19 mouse cellular contexts compared by ENCODE assay signal in the genomic region with DNA sequence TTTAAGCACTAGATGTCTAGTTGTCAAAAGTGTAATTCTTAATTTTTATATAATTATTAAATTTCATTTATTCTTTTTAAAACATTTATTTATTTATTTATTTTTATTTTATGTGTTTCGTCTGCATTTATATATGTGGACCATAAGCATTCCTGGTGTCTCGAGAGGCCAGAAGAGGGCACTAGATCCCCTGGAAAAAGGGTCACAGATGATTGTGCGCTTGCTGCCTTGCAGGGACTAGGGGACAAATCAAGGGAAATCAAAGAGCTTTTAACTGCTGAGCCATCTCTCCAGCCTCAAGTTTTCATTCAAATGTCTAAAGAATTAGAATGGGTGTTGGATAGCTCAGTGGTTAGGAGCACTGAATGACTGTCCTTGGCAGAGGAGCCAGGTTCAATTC. TPM values are rescaled to one million over a fixed set of nuclear protein-coding genes. Genes with fewer than 3 reads are reported as not detected.
DNase-seq lines count a peak whose midpoint lies in the region; ATAC-seq and TF ChIP-seq lines count a peak whose summit lies in the region.
"Had no signal": no experiment of that assay in that cellular context is flagged by ENCODE, and none has a peak within 500 bp of the region (broad histone marks: within the 10 kb centered on the region; RNA-seq: fewer than 3 reads in every experiment).

No protein-coding gene starts in this region.

- no peak for TF ChIP-seq EP300 in heart, adult 2 months (IDR thresholded peaks at IDR 0.05; ENCODE audit: insufficient read depth, low read depth, low read length)

- no peak overlapping the region for H3K9ac ChIP-seq in heart, adult 2 months (ENCODE audit: low read depth, low read length)
- no peak overlapping the region for H3K9ac ChIP-seq in lung, embryonic 14.5 days
- H3K9ac ChIP-seq: forebrain, postnatal 0 days had no signal

- no peak overlapping the region for H3K4me3 ChIP-seq in heart, adult 2 months
- no peak overlapping the region for H3K4me3 ChIP-seq in heart, embryonic 10.5 days
- no peak overlapping the region for H3K4me3 ChIP-seq in lung, embryonic 14.5 days (ENCODE audit: low read depth, low read length)
- H3K4me3 ChIP-seq in E14TG2a.4 (replicated peaks; ENCODE audit: low read length): no peak overlapping the region

- DNase-seq in heart, adult 2 months: no peak
- no peak for DNase-seq in heart, embryonic 10.5 days (ENCODE audit: low spot score)
- DNase-seq in lung, embryonic 14.5 days: peak; percentile 51
- DNase-seq in lung, postnatal 4 days: no peak
- peak; percentile 70 for DNase-seq in ZHBTc4 (ENCODE audit: low read depth, low spot score)
- DNase-seq in urinary bladder, adult 18-20 months (ENCODE audit: low spot score in 2 of 2): no peak
- DNase-seq: adrenal gland, postnatal 10 days; cerebellum, postnatal 14 days; forebrain, postnatal 0 days; gastrocnemius, postnatal 10 days; heart, postnatal 36 days; kidney, postnatal 25 days; layer of hippocampus, postnatal 36 days; lung, adult 18-20 months had no signal

- no peak for TF ChIP-seq POLR2A in heart, adult 2 months (IDR thresholded peaks at IDR 0.05; ENCODE audit: insufficient read depth, low read depth, low read length)

- peak; percentile 37 for TF ChIP-seq CTCF in heart, adult 2 months (IDR thresholded peaks at IDR 0.05)
- peak; percentile 30; the same call in 1 of the 2 replicates for TF ChIP-seq CTCF in lung, embryonic 14.5 days (IDR thresholded peaks at IDR 0.05; ENCODE audit: low read depth)
- TF ChIP-seq CTCF in E14TG2a.4 (conservative IDR thresholded peaks at IDR 0.05; ENCODE audit: low read length): peak; percentile 22

- no peaks in the 10 kb centered on the region for H3K36me3 ChIP-seq in heart, adult 2 months (ENCODE audit: control insufficient read depth, insufficient read depth, low read length)
- peaks cover 27% of the 10 kb centered on the region; the same call in 1 of the 2 replicates for H3K36me3 ChIP-seq in heart, embryonic 10.5 days
- H3K36me3 ChIP-seq in lung, embryonic 14.5 days (ENCODE audit: insufficient read depth): peaks cover 23% of the 10 kb centered on the region
- peaks cover 21% of the 10 kb centered on the region for H3K36me3 ChIP-seq in E14TG2a.4 (ENCODE audit: insufficient read depth, low read length)

- no peak overlapping the region for H3K4me2 ChIP-seq in lung, embryonic 14.5 days
- H3K4me2 ChIP-seq: heart, embryonic 11.5 days; midbrain, embryonic 11.5 days had no signal

- H3K27ac ChIP-seq in heart, adult 2 months: no peak overlapping the region
- H3K27ac ChIP-seq in heart, embryonic 10.5 days: no peak overlapping the region
- no peak overlapping the region for H3K27ac ChIP-seq in lung, embryonic 14.5 days (ENCODE audit: low read depth)

- no peak for ATAC-seq in lung, embryonic 14.5 days (ENCODE audit: insufficient read depth)
- no peak for ATAC-seq in megakaryocyte, adult 5-6 weeks (ENCODE audit: poor library complexity, severe bottlenecking)
- ATAC-seq: forebrain, postnatal 0 days; inflammation-experienced regulatory T-cells, adult 6 months had no signal

- H3K4me1 ChIP-seq in heart, adult 2 months (ENCODE audit: control insufficient read depth, insufficient read depth, low read length): no peaks in the 10 kb centered on the region
- no peaks in the 10 kb centered on the region for H3K4me1 ChIP-seq in heart, embryonic 10.5 days
- H3K4me1 ChIP-seq in lung, embryonic 14.5 days (ENCODE audit: insufficient read depth): no peaks in the 10 kb centered on the region
- no peaks in the 10 kb centered on the region for H3K4me1 ChIP-seq in E14TG2a.4 (replicated peaks; ENCODE audit: low read depth, low read length)

- 94% methylated on average over 3 of the region's 3 CpGs for WGBS in heart, adult 2 months
- 89% methylated on average over 3 of the region's 3 CpGs for WGBS in heart, embryonic 10.5 days
- WGBS in lung, embryonic 14.5 days: 83% methylated on average over 3 of the region's 3 CpGs

- H3K79me2 ChIP-seq in heart, adult 2 months (replicated peaks; ENCODE audit: control insufficient read depth, insufficient read depth, low read length): no peaks in the 10 kb centered on the region

- no peaks in the 10 kb centered on the region for H3K9me3 ChIP-seq in heart, embryonic 10.5 days
- H3K9me3 ChIP-seq in lung, embryonic 14.5 days (ENCODE audit: low read depth, low read length): no peaks in the 10 kb centered on the region
- H3K9me3 ChIP-seq in E14TG2a.4 (ENCODE audit: low read length): no peaks in the 10 kb centered on the region

- no peaks in the 10 kb centered on the region for H3K27me3 ChIP-seq in heart, adult 2 months (ENCODE audit: control insufficient read depth, insufficient read depth, low read length)
- H3K27me3 ChIP-seq in heart, embryonic 10.5 days (ENCODE audit: insufficient read depth, poor library complexity, severe bottlenecking): no peaks in the 10 kb centered on the region
- H3K27me3 ChIP-seq in lung, embryonic 14.5 days (ENCODE audit: insufficient read depth, low read length): no peaks in the 10 kb centered on the region
- no peaks in the 10 kb centered on the region for H3K27me3 ChIP-seq in E14TG2a.4 (ENCODE audit: insufficient read depth, low read length)

- intact Hi-C loops in heart, adult 2 months (cut with DNase I): no loop called here

RNA-seq across cellular contexts. Expression of a gene that starts 33.1 kb away (rescaled TPM):
- 100 to 1,000 TPM; 659 to 843 TPM for total RNA-seq in heart, adult 2 months (2021)
- 259 and 495 TPM in 2 replicates for polyA plus RNA-seq in heart, adult 2 months (2012; rRNA removed)
- polyA plus RNA-seq in heart, embryonic 10.5 days (2016; fragmentation: Nextera tagmentation; extraction: Ambion mirVana): 275 and 305 TPM in 2 replicates
- 266 and 268 TPM in 2 replicates for polyA plus RNA-seq in lung, embryonic 14.5 days (2014; fragmentation: Nextera tagmentation; extraction: Ambion mirVana)
- total RNA-seq in megakaryocyte, adult 5-6 weeks (2015): 108 and 109 TPM in 2 replicates
- total RNA-seq in megakaryocyte, adult 5-6 weeks (2017): 133 and 136 TPM in 2 replicates

RNA-seq across cellular contexts. Expression of a gene that starts 50.9 kb away (rescaled TPM):
- total RNA-seq in heart, adult 2 months (2021): 10 to 100 TPM in 1 of 2 experiments, 1 to 10 TPM in 1; 9.0 to 10.5 TPM
- 4.5 and 7.3 TPM in 2 replicates for polyA plus RNA-seq in heart, adult 2 months (2012; rRNA removed)
- 17.0 and 18.3 TPM in 2 replicates for polyA plus RNA-seq in heart, embryonic 10.5 days (2016; fragmentation: Nextera tagmentation; extraction: Ambion mirVana)
- polyA plus RNA-seq in lung, embryonic 14.5 days (2014; fragmentation: Nextera tagmentation; extraction: Ambion mirVana): 24.9 TPM in 2 replicates
- 20.3 and 27.6 TPM in 2 replicates for total RNA-seq in megakaryocyte, adult 5-6 weeks (2015)
- 19.2 and 21.1 TPM in 2 replicates for total RNA-seq in megakaryocyte, adult 5-6 weeks (2017)

RNA-seq across cellular contexts. Expression of a gene that starts 51.0 kb away (rescaled TPM):
- 10 to 100 TPM; 20.9 to 22.3 TPM for total RNA-seq in heart, adult 2 months (2021)
- 12.5 and 17.6 TPM in 2 replicates for polyA plus RNA-seq in heart, adult 2 months (2012; rRNA removed)
- 41.9 and 50.3 TPM in 2 replicates for polyA plus RNA-seq in heart, embryonic 10.5 days (2016; fragmentation: Nextera tagmentation; extraction: Ambion mirVana)
- polyA plus RNA-seq in lung, embryonic 14.5 days (2014; fragmentation: Nextera tagmentation; extraction: Ambion mirVana): 41.8 and 42.1 TPM in 2 replicates
- total RNA-seq in megakaryocyte, adult 5-6 weeks (2015): 34.7 and 40.4 TPM in 2 replicates
- 20.8 and 20.9 TPM in 2 replicates for total RNA-seq in megakaryocyte, adult 5-6 weeks (2017)

Comparison
In these comparisons a context has a peak if more than half of its experiments do, and no peak if none do; other contexts are left out.
1. DNase-seq: peak in lung, embryonic 14.5 days (single experiment) and ZHBTc4 (single experiment); none in heart, adult 2 months (0 of 2), heart, embryonic 10.5 days (single experiment), lung, postnatal 4 days (0 of 2) and urinary bladder, adult 18-20 months (0 of 2).
2. Peak in every context shown above with its lines, with median percentiles within 50 percentile points of each other: CTCF ChIP-seq.